Mouse (Mus musculus): ENCODE measurements around the gene Efcab6. TPM values are rescaled to one million over a fixed set of nuclear protein-coding genes. Genes with fewer than 3 reads are reported as not detected.

Efcab6 gene
- polyA plus RNA-seq, 1 experiment: not detected

DNA sequence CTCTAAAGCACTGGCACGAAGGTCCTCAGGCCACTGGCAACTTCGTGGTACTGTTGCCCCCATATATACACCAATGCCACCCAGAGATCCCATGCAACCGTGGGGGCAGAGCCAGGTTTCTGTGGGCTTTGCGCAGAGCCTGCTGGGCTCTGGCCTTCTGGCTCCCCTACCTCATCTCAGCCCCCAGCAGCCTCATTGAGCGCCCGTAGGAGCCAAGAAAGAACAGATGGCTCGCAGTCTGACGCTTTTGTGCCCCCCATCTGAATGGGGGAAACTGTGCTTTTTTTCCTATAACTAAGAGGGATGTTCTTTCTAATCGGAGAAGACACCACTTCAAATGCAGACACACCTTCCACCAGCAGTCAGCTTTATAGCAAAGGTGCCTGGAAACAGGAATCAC, 180.9 kb downstream of the Efcab6 start:
- no peaks in the 10 kb centered on the region for H3K4me1 ChIP-seq (ENCODE audit: control insufficient read depth, insufficient read depth, low read length)
- H3K36me3 ChIP-seq (ENCODE audit: control insufficient read depth, insufficient read depth, low read length, poor library complexity, severe bottlenecking): no peaks in the 10 kb centered on the region
- no peak overlapping the region for H3K4me3 ChIP-seq (ENCODE audit: low read depth, low read length)
- TF ChIP-seq EP300 (IDR thresholded peaks at IDR 0.05; ENCODE audit: insufficient read depth, low read depth, low read length) (no peak), CTCF (IDR thresholded peaks at IDR 0.05; ENCODE audit: low read depth, low read length) (no peak), POLR2A (IDR thresholded peaks at IDR 0.05; ENCODE audit: insufficient read depth, low read length) (no peak)
- no peak overlapping the region for H3K9ac ChIP-seq (ENCODE audit: low read depth, poor library complexity, severe bottlenecking)
- H3K27ac ChIP-seq (ENCODE audit: insufficient read depth, low read length): no peak overlapping the region
- H3K9me3 ChIP-seq (replicated peaks; ENCODE audit: control insufficient read depth, insufficient read depth, low read length, poor library complexity, severe bottlenecking): no peaks in the 10 kb centered on the region
- H3K27me3 ChIP-seq (ENCODE audit: control insufficient read depth, insufficient read depth, low read length, poor library complexity, severe bottlenecking): no peaks in the 10 kb centered on the region

DNA sequence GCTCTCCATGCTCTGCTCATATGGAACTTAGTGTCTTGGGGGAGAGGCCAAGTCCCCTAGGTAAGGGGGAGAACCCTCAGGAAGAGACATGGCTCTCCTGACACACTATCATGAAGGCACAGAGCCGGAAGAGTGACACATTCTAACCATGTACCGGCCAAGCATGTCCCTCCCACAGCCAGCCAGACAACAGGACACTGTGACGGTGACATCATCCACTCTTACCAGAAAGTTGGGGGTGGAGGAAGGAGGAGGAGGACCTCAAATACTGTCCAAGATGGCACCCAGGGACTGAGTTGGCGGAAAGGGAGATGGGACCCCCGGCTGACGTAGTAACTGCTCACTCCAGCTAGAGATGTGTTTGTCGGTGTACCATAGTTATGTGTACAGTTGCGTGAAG, 181.4 kb downstream of the Efcab6 start:
- H3K36me3 ChIP-seq (ENCODE audit: control insufficient read depth, insufficient read depth, low read length, poor library complexity, severe bottlenecking): no peaks in the 10 kb centered on the region
- H3K4me3 ChIP-seq (ENCODE audit: low read depth, low read length): no peak overlapping the region
- no peaks in the 10 kb centered on the region for H3K4me1 ChIP-seq (ENCODE audit: control insufficient read depth, insufficient read depth, low read length)
- H3K9me3 ChIP-seq (replicated peaks; ENCODE audit: control insufficient read depth, insufficient read depth, low read length, poor library complexity, severe bottlenecking): no peaks in the 10 kb centered on the region
- no peak overlapping the region for H3K9ac ChIP-seq (ENCODE audit: low read depth, poor library complexity, severe bottlenecking)
- H3K27me3 ChIP-seq (ENCODE audit: control insufficient read depth, insufficient read depth, low read length, poor library complexity, severe bottlenecking): no peaks in the 10 kb centered on the region
- no peak overlapping the region for H3K27ac ChIP-seq (ENCODE audit: insufficient read depth, low read length)
- TF ChIP-seq POLR2A (IDR thresholded peaks at IDR 0.05; ENCODE audit: insufficient read depth, low read length) (no peak), CTCF (IDR thresholded peaks at IDR 0.05; ENCODE audit: low read depth, low read length) (no peak), EP300 (IDR thresholded peaks at IDR 0.05; ENCODE audit: insufficient read depth, low read depth, low read length) (no peak)

DNA sequence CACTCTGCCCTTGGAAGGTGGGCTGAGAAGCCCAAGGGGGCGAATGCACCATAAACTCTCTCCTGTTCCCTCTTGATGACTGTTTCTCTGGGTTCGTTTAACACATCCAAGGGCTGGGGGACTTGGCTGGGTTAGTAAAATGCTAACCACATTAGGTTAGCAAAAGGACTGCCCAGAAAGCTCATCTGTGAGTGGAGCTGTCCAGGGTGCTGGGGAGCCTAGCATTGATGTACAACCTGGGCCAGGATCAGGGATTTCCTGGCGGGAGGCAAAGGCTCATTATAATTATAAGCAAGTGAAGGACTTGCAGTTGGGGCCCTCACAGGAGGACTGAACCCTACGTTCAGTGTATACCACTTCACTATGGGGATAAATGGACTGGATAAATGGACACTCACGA, 185.3 kb downstream of the Efcab6 start:
- Histone ChIP-seq H3K4me1 (ENCODE audit: control insufficient read depth, insufficient read depth, low read length) (no peaks in the 10 kb centered on the region), H3K27ac (ENCODE audit: insufficient read depth, low read length) (no peak overlapping the region), H3K27me3 (ENCODE audit: control insufficient read depth, insufficient read depth, low read length, poor library complexity, severe bottlenecking) (no peaks in the 10 kb centered on the region), H3K36me3 (ENCODE audit: control insufficient read depth, insufficient read depth, low read length, poor library complexity, severe bottlenecking) (no peaks in the 10 kb centered on the region), H3K9ac (ENCODE audit: low read depth, poor library complexity, severe bottlenecking) (no peak overlapping the region), H3K9me3 (replicated peaks; ENCODE audit: control insufficient read depth, insufficient read depth, low read length, poor library complexity, severe bottlenecking) (no peaks in the 10 kb centered on the region), H3K4me3 (ENCODE audit: low read depth, low read length) (no peak overlapping the region)
- TF ChIP-seq POLR2A (IDR thresholded peaks at IDR 0.05; ENCODE audit: insufficient read depth, low read length): no peak

DNA sequence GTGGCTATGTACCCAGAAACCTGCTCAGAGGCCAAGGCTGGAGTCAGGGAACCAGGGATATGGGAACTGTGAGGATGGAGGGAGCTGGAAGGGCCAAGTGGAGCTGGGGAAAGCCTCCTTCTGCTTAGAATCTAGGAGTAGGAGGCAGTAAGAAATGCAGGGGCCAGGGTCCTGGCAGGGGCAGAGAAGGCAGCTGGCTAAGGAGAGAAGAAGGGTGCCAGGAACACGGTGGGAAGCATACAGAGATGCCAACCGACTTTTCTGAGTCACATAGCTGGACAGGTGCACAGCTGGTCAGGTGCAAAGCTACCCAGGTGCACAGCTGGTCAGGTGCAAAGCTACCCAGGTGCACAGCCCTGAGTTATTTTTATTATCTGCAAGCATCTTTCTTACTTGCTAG, 187.3 kb downstream of the Efcab6 start:
- Histone ChIP-seq H3K27ac (ENCODE audit: insufficient read depth, low read length) (no peak overlapping the region), H3K9me3 (replicated peaks; ENCODE audit: control insufficient read depth, insufficient read depth, low read length, poor library complexity, severe bottlenecking) (no peaks in the 10 kb centered on the region), H3K27me3 (ENCODE audit: control insufficient read depth, insufficient read depth, low read length, poor library complexity, severe bottlenecking) (no peaks in the 10 kb centered on the region), H3K9ac (ENCODE audit: low read depth, poor library complexity, severe bottlenecking) (no peak overlapping the region), H3K36me3 (ENCODE audit: control insufficient read depth, insufficient read depth, low read length, poor library complexity, severe bottlenecking) (no peaks in the 10 kb centered on the region), H3K4me1 (ENCODE audit: control insufficient read depth, insufficient read depth, low read length) (no peaks in the 10 kb centered on the region), H3K4me3 (ENCODE audit: low read depth, low read length) (no peak overlapping the region)
- TF ChIP-seq EP300 (IDR thresholded peaks at IDR 0.05; ENCODE audit: insufficient read depth, low read depth, low read length) (no peak), CTCF (IDR thresholded peaks at IDR 0.05; ENCODE audit: low read depth, low read length) (no peak), POLR2A (IDR thresholded peaks at IDR 0.05; ENCODE audit: insufficient read depth, low read length) (no peak)

DNA sequence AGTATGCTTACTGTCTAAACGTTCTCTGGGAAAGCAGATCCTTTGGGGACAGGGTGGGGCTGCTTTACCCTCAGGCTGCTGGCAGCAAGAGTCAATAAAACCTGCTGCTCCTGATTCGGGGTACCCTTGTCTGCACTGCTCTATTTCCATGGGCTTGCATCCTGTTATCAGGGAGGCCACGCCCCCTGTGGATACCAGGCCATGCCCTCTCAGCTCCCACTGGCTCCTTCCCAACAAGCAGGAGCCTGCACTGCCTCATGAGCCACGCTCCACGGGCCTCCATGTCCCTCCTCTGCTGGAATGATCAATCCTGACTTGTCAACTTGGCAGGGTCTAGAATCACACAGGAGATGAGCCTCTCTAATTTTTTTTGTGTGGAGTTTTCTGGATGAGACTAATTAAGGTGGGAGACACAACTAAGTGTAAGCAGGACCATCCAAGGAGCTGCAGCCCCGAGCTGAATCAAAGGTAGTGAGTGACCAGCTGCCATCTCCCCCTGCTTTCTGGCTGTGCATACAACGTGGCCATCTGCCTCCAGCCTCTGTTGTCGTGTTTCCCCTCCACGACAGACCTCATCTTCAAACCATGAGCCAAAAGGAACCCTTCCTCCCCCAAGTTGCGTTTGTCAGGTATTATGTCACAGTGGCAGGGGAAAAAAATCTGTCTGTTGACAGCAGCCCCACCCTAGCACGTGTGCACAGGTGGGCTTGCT, 187.9 kb downstream of the Efcab6 start:
- no peaks in the 10 kb centered on the region for H3K36me3 ChIP-seq (ENCODE audit: control insufficient read depth, insufficient read depth, low read length, poor library complexity, severe bottlenecking)
- H3K9ac ChIP-seq (ENCODE audit: low read depth, poor library complexity, severe bottlenecking): no peak overlapping the region
- no peaks in the 10 kb centered on the region for H3K27me3 ChIP-seq (ENCODE audit: control insufficient read depth, insufficient read depth, low read length, poor library complexity, severe bottlenecking)
- H3K4me3 ChIP-seq (ENCODE audit: low read depth, low read length): no peak overlapping the region
- no peak for TF ChIP-seq EP300 (IDR thresholded peaks at IDR 0.05; ENCODE audit: insufficient read depth, low read depth, low read length)
- TF ChIP-seq CTCF (IDR thresholded peaks at IDR 0.05; ENCODE audit: low read depth, low read length): no peak
- TF ChIP-seq POLR2A (IDR thresholded peaks at IDR 0.05; ENCODE audit: insufficient read depth, low read length): no peak
- H3K4me1 ChIP-seq (ENCODE audit: control insufficient read depth, insufficient read depth, low read length): no peaks in the 10 kb centered on the region
- no peak overlapping the region for H3K27ac ChIP-seq (ENCODE audit: insufficient read depth, low read length)
- no peaks in the 10 kb centered on the region for H3K9me3 ChIP-seq (replicated peaks; ENCODE audit: control insufficient read depth, insufficient read depth, low read length, poor library complexity, severe bottlenecking)

DNA sequence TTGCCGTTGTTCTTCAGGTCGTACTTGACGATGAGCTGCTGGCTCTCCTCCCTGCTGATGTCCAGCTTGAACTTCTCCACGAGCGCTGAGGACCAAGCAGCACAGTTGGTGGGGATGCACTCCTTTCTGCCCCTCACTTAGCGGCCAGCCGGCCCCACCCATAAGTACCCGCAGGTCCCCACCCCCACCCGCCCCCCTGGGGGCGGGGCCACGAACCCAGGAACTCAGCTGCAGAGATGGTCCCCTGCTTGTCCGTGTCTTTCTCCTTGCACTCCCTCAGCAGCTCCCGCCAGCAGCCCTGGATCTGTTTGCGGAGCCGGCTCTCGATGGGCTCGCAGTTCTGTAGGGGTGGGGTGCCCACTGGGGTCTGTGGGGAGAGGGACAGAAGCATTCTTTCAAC, 194.2 kb downstream of the Efcab6 start:
- H3K9me3 ChIP-seq (replicated peaks; ENCODE audit: control insufficient read depth, insufficient read depth, low read length, poor library complexity, severe bottlenecking): no peaks in the 10 kb centered on the region
- no peak overlapping the region for H3K4me3 ChIP-seq (ENCODE audit: low read depth, low read length)
- no peaks in the 10 kb centered on the region for H3K27me3 ChIP-seq (ENCODE audit: control insufficient read depth, insufficient read depth, low read length, poor library complexity, severe bottlenecking)
- H3K27ac ChIP-seq (ENCODE audit: insufficient read depth, low read length): no peak overlapping the region
- TF ChIP-seq EP300 (IDR thresholded peaks at IDR 0.05; ENCODE audit: insufficient read depth, low read depth, low read length) (no peak), CTCF (IDR thresholded peaks at IDR 0.05; ENCODE audit: low read depth, low read length) (no peak), POLR2A (IDR thresholded peaks at IDR 0.05; ENCODE audit: insufficient read depth, low read length) (no peak)
- no peaks in the 10 kb centered on the region for H3K4me1 ChIP-seq (ENCODE audit: control insufficient read depth, insufficient read depth, low read length)
- H3K9ac ChIP-seq (ENCODE audit: low read depth, poor library complexity, severe bottlenecking): no peak overlapping the region
- no peaks in the 10 kb centered on the region for H3K36me3 ChIP-seq (ENCODE audit: control insufficient read depth, insufficient read depth, low read length, poor library complexity, severe bottlenecking)

All from ES-Bruce4 (cell line).